Mouse (Mus musculus) adipocyte (in vitro differentiated cells): Measurements from ENCODE around the gene Cobll1.

ENCODE experiments used
- DNase-seq: peaks from one replicate; pipeline ENCODE4 v3.0.0-alpha.2; 2016; ENCODE audit warnings: low spot score

Gene Cobll1

GRCm38 (mm10) chr2:65195233-65196010 is 43.8 kb downstream of the Cobll1 start:
- no peak for DNase-seq

DNA sequence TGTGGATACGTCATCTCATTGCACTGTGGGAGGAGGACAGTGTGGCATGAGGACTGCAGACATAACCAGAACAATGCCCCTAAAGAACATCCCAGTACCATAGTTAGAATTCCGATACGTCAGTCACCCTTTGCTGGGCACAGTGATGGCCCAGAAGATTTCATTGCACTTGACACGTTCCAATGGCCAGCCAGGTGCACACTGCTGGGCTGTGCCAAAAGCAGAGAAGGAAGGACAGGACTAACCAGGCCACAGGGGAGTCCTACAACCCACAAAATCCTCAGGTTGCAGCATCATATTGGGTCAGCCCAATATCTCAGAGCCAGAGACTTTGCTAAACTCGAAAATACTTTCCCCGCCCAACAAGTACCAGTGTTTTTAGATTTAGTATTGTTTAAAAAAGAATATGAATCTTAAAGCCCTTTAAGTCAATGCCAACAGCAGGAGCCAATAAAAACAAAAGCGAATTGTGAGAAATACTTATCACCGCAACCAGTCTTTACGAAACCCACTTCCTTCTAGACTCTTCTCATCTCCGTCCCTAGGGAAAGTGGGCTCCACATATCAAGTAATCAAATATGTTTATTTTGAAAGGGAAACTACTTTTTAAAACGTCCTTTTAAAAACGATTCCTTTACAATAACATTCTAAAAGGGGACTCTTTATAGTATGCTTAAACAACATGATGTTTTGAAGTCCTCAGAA is 46.0 kb downstream of the Cobll1 start:
- peak; percentile 46 for DNase-seq

DNA sequence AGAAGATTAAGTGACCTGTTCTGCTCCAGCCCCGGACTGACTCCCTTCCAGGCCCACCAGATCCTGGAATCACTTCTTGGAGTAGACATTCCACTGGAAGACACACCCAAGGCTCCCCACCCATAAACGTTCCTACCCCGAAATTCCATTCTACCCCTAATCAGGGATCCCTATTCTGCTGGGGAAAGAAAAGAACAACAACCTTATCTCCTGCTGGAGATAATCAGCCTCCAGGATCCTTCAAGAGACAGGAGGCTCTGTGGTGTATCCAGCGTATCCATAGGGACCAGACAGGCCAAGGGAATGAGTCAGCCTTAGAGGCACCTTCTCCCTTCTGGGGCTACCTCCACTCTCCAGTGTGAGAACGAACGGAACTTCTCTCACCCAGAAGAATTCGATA is 47.8 kb downstream of the Cobll1 start:
- DNase-seq, result no peak

- no peak for DNase-seq
Measured at GRCm38 (mm10) chr2:65189346-65189745, 49.9 kb downstream of the Cobll1 start.

- DNase-seq, result no peak
Measured at GRCm38 (mm10) chr2:65188585-65188984, 50.6 kb downstream of the Cobll1 start.

GRCm38 (mm10) chr2:65187652-65188051 is 51.6 kb downstream of the Cobll1 start:
- DNase-seq, result no peak

- no peak for DNase-seq
Measured at GRCm38 (mm10) chr2:65187164-65187563, 52.0 kb downstream of the Cobll1 start.

DNA sequence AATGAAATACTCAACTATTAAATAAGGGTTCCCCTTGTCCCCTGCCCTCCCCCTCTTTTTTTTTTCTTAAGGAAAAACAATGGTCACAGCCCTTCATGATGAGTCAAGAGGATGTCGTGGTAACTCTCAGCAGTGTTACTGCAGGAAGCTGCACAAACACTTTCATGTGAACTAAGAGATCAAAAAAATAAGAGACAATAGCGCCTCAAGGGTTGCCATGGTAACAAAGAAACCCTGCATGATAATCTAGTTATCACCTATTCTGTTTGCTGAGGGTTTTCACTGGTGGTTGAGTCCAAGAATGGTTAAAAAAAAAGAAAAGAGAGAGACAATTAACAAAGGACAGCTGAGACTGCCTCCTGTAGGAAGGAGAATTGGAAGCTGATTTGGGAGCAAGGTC is 56.5 kb downstream of the Cobll1 start:
- no peak for DNase-seq

DNA sequence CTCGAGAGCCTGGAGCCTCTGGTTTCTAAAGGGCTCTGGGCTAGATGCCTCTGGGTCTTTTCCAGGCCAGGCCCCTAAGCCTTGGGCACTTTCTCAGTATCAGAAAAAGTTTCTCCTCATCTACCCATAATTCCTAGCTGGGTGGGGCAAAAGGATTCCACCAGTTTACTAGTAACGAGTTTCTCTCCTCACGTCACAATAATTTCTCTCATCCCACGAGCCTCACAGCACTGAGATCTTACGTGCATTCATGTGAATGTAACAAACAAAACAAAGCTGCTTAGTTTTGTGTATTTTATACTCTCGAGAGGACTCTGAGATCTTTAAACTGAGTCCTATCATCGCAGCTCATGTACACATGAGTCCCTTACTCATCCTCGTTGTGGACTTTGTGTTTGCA is 57.5 kb downstream of the Cobll1 start:
- no peak for DNase-seq

GRCm38 (mm10) chr2:65181066-65181716 is 58.0 kb downstream of the Cobll1 start:
- DNase-seq, result peak; percentile 40

GRCm38 (mm10) chr2:65175645-65176044 is 63.6 kb downstream of the Cobll1 start:
- DNase-seq, result no peak

DNA sequence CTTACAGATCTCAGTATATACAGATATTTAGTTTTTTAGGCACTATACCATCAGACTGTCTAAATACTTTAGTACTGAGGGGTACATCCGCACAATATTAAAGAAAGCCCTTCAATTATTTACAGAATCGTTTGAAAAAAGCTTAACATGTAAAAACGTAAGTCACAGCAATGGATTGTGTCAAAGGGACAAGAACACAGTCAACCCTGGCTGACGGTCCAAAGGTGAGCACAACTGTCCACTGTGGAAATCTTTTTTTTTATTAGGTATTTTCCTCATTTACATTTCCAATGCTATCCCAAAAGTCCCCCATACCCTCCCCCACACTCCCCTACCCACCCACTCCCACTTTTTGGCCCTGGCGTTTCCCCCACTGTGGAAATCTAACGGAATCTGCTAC is 67.1 kb downstream of the Cobll1 start:
- no peak for DNase-seq

- DNase-seq, result peak; percentile 30
Measured at GRCm38 (mm10) chr2:65171516-65171915, 67.7 kb downstream of the Cobll1 start.

- peak; percentile 39 for DNase-seq
Measured at GRCm38 (mm10) chr2:65170693-65171456, 68.3 kb downstream of the Cobll1 start.

GRCm38 (mm10) chr2:65170256-65170655 is 68.9 kb downstream of the Cobll1 start:
- no peak for DNase-seq

- DNase-seq, result no peak
Measured at GRCm38 (mm10) chr2:65163990-65164389, 75.2 kb downstream of the Cobll1 start.

GRCm38 (mm10) chr2:65162625-65163024 is 76.6 kb downstream of the Cobll1 start:
- no peak for DNase-seq

GRCm38 (mm10) chr2:65161715-65162114 is 77.5 kb downstream of the Cobll1 start:
- DNase-seq, result no peak

DNA sequence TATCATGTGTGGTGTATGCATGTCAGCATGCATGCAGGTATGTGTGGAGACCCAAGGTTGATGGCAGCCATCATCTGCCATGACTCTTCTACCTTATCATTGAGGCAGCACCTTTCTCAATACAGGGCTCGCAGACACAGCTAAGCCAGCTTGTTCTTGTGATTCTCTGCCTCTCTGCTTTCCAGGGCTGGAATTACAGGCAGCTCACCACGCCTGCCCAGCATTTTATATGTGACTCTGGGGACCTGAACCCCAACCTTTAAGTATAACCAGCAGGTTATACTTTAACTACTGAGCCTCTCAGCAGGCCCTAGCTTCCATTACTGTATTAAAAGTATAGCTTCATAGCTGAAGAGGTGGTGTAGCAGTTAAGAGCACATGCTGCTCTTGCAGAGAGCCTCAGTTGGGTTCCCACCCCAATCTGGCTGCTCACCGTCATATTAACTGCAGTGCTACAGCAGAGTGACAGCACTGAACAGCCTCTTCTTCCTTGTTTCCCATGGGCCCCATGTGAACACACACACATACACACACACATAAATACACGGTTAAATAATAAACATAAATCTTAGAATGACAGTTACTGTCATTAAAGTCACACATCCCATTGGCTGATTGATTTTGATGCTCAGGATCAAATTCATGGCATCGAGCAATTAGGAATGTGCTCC is 81.1 kb downstream of the Cobll1 start:
- no peak for DNase-seq

DNA sequence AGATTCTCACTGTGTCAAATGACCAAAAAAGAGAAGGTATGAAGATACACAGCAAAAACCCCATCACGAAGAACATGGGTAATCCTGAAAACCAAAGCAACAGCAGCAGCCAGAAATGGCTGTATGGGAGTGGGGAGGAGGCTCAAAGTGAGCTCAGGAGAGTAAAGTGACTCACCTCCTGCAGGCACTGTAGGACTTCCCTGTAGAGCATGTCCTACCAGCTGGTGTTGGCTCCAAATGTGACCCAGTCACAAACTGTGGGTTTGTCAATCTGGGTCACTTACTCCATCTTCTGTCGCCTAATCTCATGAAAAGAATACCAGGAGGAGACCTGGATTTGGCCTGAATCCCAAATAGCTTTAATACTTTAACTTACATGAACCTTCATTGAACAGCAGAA is 81.9 kb downstream of the Cobll1 start:
- no peak for DNase-seq

DNA sequence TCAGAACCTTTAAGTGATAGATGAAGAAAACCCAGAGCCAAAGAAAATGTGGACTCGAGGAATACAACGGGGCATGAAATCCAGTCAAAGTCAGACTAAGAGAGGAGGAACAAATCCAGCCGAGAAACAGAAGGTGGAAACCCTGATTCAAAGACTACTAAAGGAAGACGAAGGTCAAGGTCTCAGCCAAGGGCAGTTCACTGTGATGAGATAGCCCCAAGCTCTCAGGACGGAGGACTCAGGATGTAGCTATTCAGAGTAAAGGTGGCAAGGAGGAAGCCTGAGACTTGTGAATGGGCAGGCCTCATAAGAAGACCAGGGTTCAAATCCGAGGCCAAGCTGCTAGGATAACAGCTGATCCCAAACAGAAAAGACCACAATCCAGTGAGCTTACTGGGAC is 90.3 kb downstream of the Cobll1 start:
- DNase-seq, result no peak

DNA sequence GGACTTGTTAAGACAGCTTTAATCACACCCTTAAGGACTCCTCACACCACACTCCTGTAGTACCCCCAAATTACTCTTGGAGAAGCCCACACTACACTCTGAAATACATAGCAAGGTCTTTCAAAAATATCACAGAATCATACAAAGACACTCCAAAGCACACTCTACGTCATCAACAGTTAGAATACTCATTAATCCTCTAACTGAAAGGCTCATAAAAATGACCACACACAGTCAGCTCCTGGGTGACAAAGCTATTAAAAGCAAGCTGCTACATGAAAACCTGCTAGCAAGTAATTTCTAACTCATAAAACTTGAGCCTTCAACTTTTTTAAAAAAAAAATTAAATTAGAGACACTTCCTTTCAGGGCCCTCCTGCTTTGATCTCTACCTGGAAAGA is 91.8 kb downstream of the Cobll1 start:
- DNase-seq, result no peak
